ENCODE assay signal across 8 mouse cellular contexts in genomic region chr7:130935793-130936471, GRCm38 (mm10). TPM values are rescaled to one million over a fixed set of nuclear protein-coding genes. Genes with fewer than 3 reads are reported as not detected.
DNase-seq lines count a peak whose midpoint lies in the region; ATAC-seq lines count a peak whose summit lies in the region.

TSS of gene Htra1 (plus strand) at chr7:130936111.

- H3K4me1 ChIP-seq in forebrain, embryonic 14.5 days (ENCODE audit: control insufficient read depth, insufficient read depth, low read length): peaks cover 3% of the 10 kb centered on the region; the same call in 1 of the 2 replicates
- H3K4me1 ChIP-seq in heart, embryonic 16.5 days (ENCODE audit: control insufficient read depth, insufficient read depth, low read length): peaks cover 19% of the 10 kb centered on the region
- H3K4me1 ChIP-seq in liver, embryonic 13.5 days (replicated peaks): peaks cover 6% of the 10 kb centered on the region; the same call in 1 of the 2 replicates
- peaks cover 12% of the 10 kb centered on the region; the same call in 1 of the 2 replicates for H3K4me1 ChIP-seq in neural tube, embryonic 11.5 days (ENCODE audit: control insufficient read depth, insufficient read depth, low read length)

- peak within 1 kb of the TSS; percentile 50 for H3K4me3 ChIP-seq in forebrain, embryonic 14.5 days (ENCODE audit: low read depth, low read length)
- H3K4me3 ChIP-seq in heart, embryonic 16.5 days (ENCODE audit: low read length): peak within 1 kb of the TSS; percentile 65
- peak within 1 kb of the TSS; percentile 47 for H3K4me3 ChIP-seq in liver, embryonic 13.5 days (replicated peaks)
- peak within 1 kb of the TSS; percentile 48 for H3K4me3 ChIP-seq in neural tube, embryonic 11.5 days (ENCODE audit: low read depth, low read length)

- H3K27me3 ChIP-seq in forebrain, embryonic 14.5 days (replicated peaks; ENCODE audit: control insufficient read depth, insufficient read depth, low read length): peaks cover 48% of the 10 kb centered on the region
- H3K27me3 ChIP-seq in heart, embryonic 16.5 days (ENCODE audit: control insufficient read depth, insufficient read depth, low read length): peaks cover 13% of the 10 kb centered on the region
- peaks cover 73% of the 10 kb centered on the region for H3K27me3 ChIP-seq in liver, embryonic 13.5 days
- peaks cover 49% of the 10 kb centered on the region for H3K27me3 ChIP-seq in neural tube, embryonic 11.5 days (ENCODE audit: control insufficient read depth, insufficient read depth, low read length)

- no peaks in the 10 kb centered on the region for H3K9me3 ChIP-seq in forebrain, embryonic 14.5 days (replicated peaks; ENCODE audit: control insufficient read depth, low read length)
- no peaks in the 10 kb centered on the region for H3K9me3 ChIP-seq in heart, embryonic 16.5 days (replicated peaks; ENCODE audit: control insufficient read depth, low read length)
- no peaks in the 10 kb centered on the region for H3K9me3 ChIP-seq in liver, embryonic 13.5 days (replicated peaks)
- H3K9me3 ChIP-seq in neural tube, embryonic 11.5 days (ENCODE audit: control insufficient read depth, low read length): 0 out of 2 replicates have a peak, but pooled peaks cover 2% of the 10 kb centered on the region

- no peak within 1 kb of the TSS for H3K27ac ChIP-seq in forebrain, embryonic 14.5 days (ENCODE audit: low read depth, low read length)
- peak within 1 kb of the TSS; percentile 15; the same call in 1 of the 2 replicates for H3K27ac ChIP-seq in heart, embryonic 16.5 days (ENCODE audit: low read length)
- H3K27ac ChIP-seq in liver, embryonic 13.5 days: no peak within 1 kb of the TSS
- H3K27ac ChIP-seq in neural tube, embryonic 11.5 days (ENCODE audit: low read depth, low read length): no peak within 1 kb of the TSS

- H3K4me2 ChIP-seq in forebrain, embryonic 14.5 days (ENCODE audit: low read length): peak within 1 kb of the TSS; percentile 68
- peak within 1 kb of the TSS; percentile 84 for H3K4me2 ChIP-seq in heart, embryonic 16.5 days (ENCODE audit: low read depth, low read length)
- H3K4me2 ChIP-seq in liver, embryonic 13.5 days: peak within 1 kb of the TSS; percentile 57
- peak within 1 kb of the TSS; percentile 63 for H3K4me2 ChIP-seq in neural tube, embryonic 11.5 days (ENCODE audit: low read depth)

- ATAC-seq in forebrain, embryonic 14.5 days: peak; percentile 95
- ATAC-seq in heart, embryonic 16.5 days (replicated peaks; ENCODE audit: extremely low read depth, insufficient read depth, low FRiP score): peak; percentile 88
- ATAC-seq in liver, embryonic 13.5 days (ENCODE audit: low read depth): no peak
- ATAC-seq in neural tube, embryonic 11.5 days (ENCODE audit: insufficient read depth, low FRiP score, low TSS enrichment): peak; percentile 72; the same call in 1 of the 2 replicates

- H3K9ac ChIP-seq in forebrain, embryonic 14.5 days (ENCODE audit: low read length): peak within 1 kb of the TSS; percentile 59
- H3K9ac ChIP-seq in heart, embryonic 16.5 days (ENCODE audit: low read length): peak within 1 kb of the TSS; percentile 71
- H3K9ac ChIP-seq in liver, embryonic 13.5 days: no peak within 1 kb of the TSS
- H3K9ac ChIP-seq in neural tube, embryonic 11.5 days (ENCODE audit: low read length): peak within 1 kb of the TSS; percentile 33

- no peaks in the 10 kb centered on the region for H3K36me3 ChIP-seq in forebrain, embryonic 14.5 days (ENCODE audit: control insufficient read depth, insufficient read depth, low read length)
- H3K36me3 ChIP-seq in heart, embryonic 16.5 days (ENCODE audit: control insufficient read depth, insufficient read depth): no peaks in the 10 kb centered on the region
- no peaks in the 10 kb centered on the region for H3K36me3 ChIP-seq in liver, embryonic 13.5 days
- H3K36me3 ChIP-seq in neural tube, embryonic 11.5 days (ENCODE audit: control insufficient read depth, insufficient read depth, low read length): no peaks in the 10 kb centered on the region

- under 1% methylated on average over 70 of the region's 70 CpGs for WGBS in forebrain, embryonic 14.5 days
- WGBS in heart, embryonic 16.5 days: under 1% methylated on average over 70 of the region's 70 CpGs
- WGBS in liver, embryonic 13.5 days (ENCODE audit: insufficient replicate concordance): 2% methylated on average over 70 of the region's 70 CpGs
- under 1% methylated on average over 67 of the region's 70 CpGs for WGBS in neural tube, embryonic 11.5 days

- peak; percentile 86 for DNase-seq in layer of hippocampus, adult 11-12 months (ENCODE audit: low spot score)
- DNase-seq in layer of hippocampus, adult 9-10 months (ENCODE audit: low spot score): no peak
- peak; percentile 66 for DNase-seq in forebrain, embryonic 14.5 days (ENCODE audit: low spot score)
- DNase-seq in kidney, postnatal 25 days: peak; percentile 73 to 88
- DNase-seq in liver, embryonic 13.5 days: no peak
- DNase-seq in neural tube, embryonic 11.5 days (ENCODE audit: low spot score): peak; percentile 59
- peak; percentile 35 for DNase-seq in thymus, postnatal 14 days

RNA-seq across cellular contexts. Expression of gene Htra1, which starts in this region (rescaled TPM):
- 24.7 and 26.6 TPM in 2 replicates for polyA plus RNA-seq in forebrain, embryonic 14.5 days (2014; fragmentation: Nextera tagmentation; extraction: Ambion mirVana)
- 63.4 and 65.6 TPM in 2 replicates for polyA plus RNA-seq in heart, embryonic 16.5 days (2015; fragmentation: Nextera tagmentation; extraction: Ambion mirVana)
- polyA plus RNA-seq in liver, embryonic 13.5 days (2015; fragmentation: Nextera tagmentation; extraction: Ambion mirVana): 0.97 and 1.2 TPM in 2 replicates
- polyA plus RNA-seq in neural tube, embryonic 11.5 days (2014; fragmentation: Nextera tagmentation; extraction: Ambion mirVana): 7.2 and 7.5 TPM in 2 replicates

Comparison
In these comparisons a context has a peak if more than half of its experiments do, and no peak if none do; other contexts are left out.
1. DNase-seq: peak in layer of hippocampus, adult 11-12 months (single experiment), forebrain, embryonic 14.5 days (single experiment), kidney, postnatal 25 days (2 of 2), neural tube, embryonic 11.5 days (single experiment) and thymus, postnatal 14 days (single experiment); none in layer of hippocampus, adult 9-10 months (single experiment) and liver, embryonic 13.5 days (single experiment).
2. Peak in every context shown above with its lines, with median percentiles within 50 percentile points of each other: H3K4me2 ChIP-seq and H3K4me3 ChIP-seq.